Mouse (Mus musculus): Measurements from ENCODE around the gene Slc4a3. TPM values are rescaled to one million over a fixed set of nuclear protein-coding genes. Genes with fewer than 3 reads are reported as not detected.

The Slc4a3 gene
- 62.7 and 75.1 TPM in 2 replicates for polyA plus RNA-seq (2015; fragmentation: Nextera tagmentation; extraction: Ambion mirVana)

- 1% methylated on average over 59 of the region's 64 CpGs for WGBS
- H3K4me1 ChIP-seq = peaks cover 25% of the 10 kb centered on the region
- H3K36me3 ChIP-seq = peaks cover 32% of the 10 kb centered on the region
Observed at GRCm38 (mm10) chr1:75545965-75546956, at the start of gene Slc4a3. Gene Slc4a3 (plus strand): TSS chr1:75546266.

GRCm38 (mm10) chr1:75498897-75499296, 47.2 kb upstream of the Slc4a3 start:
- H3K9me3 ChIP-seq (replicated peaks) = no peaks in the 10 kb centered on the region
- no peak overlapping the region for H3K4me3 ChIP-seq (replicated peaks)
- H3K27me3 ChIP-seq (replicated peaks) = 0 out of 2 replicates have a peak, but pooled peaks cover 2% of the 10 kb centered on the region
- peaks cover 55% of the 10 kb centered on the region for H3K36me3 ChIP-seq
- H3K4me2 ChIP-seq = no peak overlapping the region
- WGBS = 87% methylated on average over 4 of the region's 4 CpGs
- no peak for ATAC-seq (ENCODE audit: low FRiP score)
- H3K9ac ChIP-seq (replicated peaks) = no peak overlapping the region
- peaks cover 6% of the 10 kb centered on the region; the same call in 1 of the 2 replicates for H3K4me1 ChIP-seq
- no peak overlapping the region for H3K27ac ChIP-seq (replicated peaks)

More at GRCm38 (mm10) chr1:75545965-75546956, at the start of gene Slc4a3:
- Histone ChIP-seq H3K9me3 (replicated peaks) (no peaks in the 10 kb centered on the region), H3K4me3 (replicated peaks) (peak within 1 kb of the TSS; percentile 77), H3K9ac (replicated peaks) (peak within 1 kb of the TSS; percentile 89), H3K4me2 (peak within 1 kb of the TSS; percentile 77), H3K27me3 (replicated peaks) (no peaks in the 10 kb centered on the region), H3K27ac (replicated peaks) (peak within 1 kb of the TSS; percentile 82)
- ATAC-seq (ENCODE audit: low FRiP score) = peak; percentile 87

GRCm38 (mm10) chr1:75499441-75499840, 46.6 kb upstream of the Slc4a3 start:
- Histone ChIP-seq H3K27ac (replicated peaks) (no peak overlapping the region), H3K9me3 (replicated peaks) (no peaks in the 10 kb centered on the region), H3K4me2 (no peak overlapping the region), H3K4me1 (peaks cover 12% of the 10 kb centered on the region), H3K27me3 (replicated peaks) (0 out of 2 replicates have a peak, but pooled peaks cover 2% of the 10 kb centered on the region), H3K36me3 (peaks cover 55% of the 10 kb centered on the region), H3K9ac (replicated peaks) (no peak overlapping the region), H3K4me3 (replicated peaks) (no peak overlapping the region)
- ATAC-seq (ENCODE audit: low FRiP score) = no peak
- WGBS = 87% methylated on average over 7 of the region's 7 CpGs

GRCm38 (mm10) chr1:75501905-75502304, 44.2 kb upstream of the Slc4a3 start:
- Histone ChIP-seq H3K27ac (replicated peaks) (no peak overlapping the region), H3K9ac (replicated peaks) (no peak overlapping the region), H3K27me3 (replicated peaks) (no peaks in the 10 kb centered on the region), H3K4me3 (replicated peaks) (no peak overlapping the region), H3K36me3 (peaks cover 48% of the 10 kb centered on the region), H3K4me2 (no peak overlapping the region), H3K4me1 (peaks cover 25% of the 10 kb centered on the region), H3K9me3 (replicated peaks) (no peaks in the 10 kb centered on the region)
- 96% methylated on average over 9 of the region's 9 CpGs for WGBS
- no peak for ATAC-seq (ENCODE audit: low FRiP score)

- Histone ChIP-seq H3K4me3 (replicated peaks) (no peak overlapping the region), H3K9ac (replicated peaks) (no peak overlapping the region), H3K9me3 (replicated peaks) (no peaks in the 10 kb centered on the region), H3K4me1 (peaks cover 37% of the 10 kb centered on the region), H3K36me3 (peaks cover 41% of the 10 kb centered on the region), H3K4me2 (no peak overlapping the region), H3K27me3 (replicated peaks) (no peaks in the 10 kb centered on the region), H3K27ac (replicated peaks) (no peak overlapping the region)
- no peak for ATAC-seq (ENCODE audit: low FRiP score)
- 88% methylated on average over 24 of the region's 25 CpGs for WGBS
Observed at GRCm38 (mm10) chr1:75502945-75503650, 43.0 kb upstream of the Slc4a3 start.

GRCm38 (mm10) chr1:75503651-75503980, 42.5 kb upstream of the Slc4a3 start:
- WGBS = 73% methylated on average over 23 of the region's 23 CpGs
- no peak overlapping the region for H3K9ac ChIP-seq (replicated peaks)
- peak overlapping the region; percentile 92; the same call in 1 of the 2 replicates for H3K4me2 ChIP-seq
- H3K4me1 ChIP-seq = peaks cover 37% of the 10 kb centered on the region
- ATAC-seq (ENCODE audit: low FRiP score) = no peak
- no peaks in the 10 kb centered on the region for H3K9me3 ChIP-seq (replicated peaks)
- peaks cover 37% of the 10 kb centered on the region for H3K36me3 ChIP-seq
- H3K27me3 ChIP-seq (replicated peaks) = no peaks in the 10 kb centered on the region
- no peak overlapping the region for H3K4me3 ChIP-seq (replicated peaks)
- H3K27ac ChIP-seq (replicated peaks) = no peak overlapping the region

GRCm38 (mm10) chr1:75504256-75505045, 41.6 kb upstream of the Slc4a3 start:
- 0 out of 2 replicates have a peak, but pooled peaks cover 2% of the 10 kb centered on the region for H3K27me3 ChIP-seq (replicated peaks)
- H3K4me3 ChIP-seq (replicated peaks) = peak overlapping the region; percentile 79
- peak overlapping the region; percentile 92 for H3K4me2 ChIP-seq
- ATAC-seq (ENCODE audit: low FRiP score) = no peak
- peaks cover 28% of the 10 kb centered on the region for H3K36me3 ChIP-seq
- H3K9ac ChIP-seq (replicated peaks) = peak overlapping the region; percentile 94
- H3K4me1 ChIP-seq = peaks cover 37% of the 10 kb centered on the region
- 65% methylated on average over 9 of the region's 9 CpGs for WGBS
- no peaks in the 10 kb centered on the region for H3K9me3 ChIP-seq (replicated peaks)
- H3K27ac ChIP-seq (replicated peaks) = peak overlapping the region; percentile 89

- WGBS = under 1% methylated on average over 80 of the region's 84 CpGs
- Histone ChIP-seq H3K27ac (replicated peaks) (peak overlapping the region; percentile 89), H3K9ac (replicated peaks) (peak overlapping the region; percentile 94), H3K36me3 (peaks cover 21% of the 10 kb centered on the region), H3K9me3 (replicated peaks) (no peaks in the 10 kb centered on the region), H3K4me2 (peak overlapping the region; percentile 92), H3K4me1 (peaks cover 37% of the 10 kb centered on the region), H3K27me3 (replicated peaks) (0 out of 2 replicates have a peak, but pooled peaks cover 4% of the 10 kb centered on the region), H3K4me3 (replicated peaks) (peak overlapping the region; percentile 79)
- ATAC-seq (ENCODE audit: low FRiP score) = peak; percentile 88
Observed at GRCm38 (mm10) chr1:75505159-75505955, 40.7 kb upstream of the Slc4a3 start.

GRCm38 (mm10) chr1:75505956-75506831, 39.9 kb upstream of the Slc4a3 start, which contains the start of gene Obsl1:
Gene Obsl1 (minus strand): TSS chr1:75506452.
- peak; percentile 67 for ATAC-seq (ENCODE audit: low FRiP score)
- 1% methylated on average over 50 of the region's 65 CpGs for WGBS
- no peaks in the 10 kb centered on the region for H3K9me3 ChIP-seq (replicated peaks)
- H3K36me3 ChIP-seq = peaks cover 13% of the 10 kb centered on the region
- H3K4me2 ChIP-seq = peak within 1 kb of the TSS; percentile 92
- peak within 1 kb of the TSS; percentile 94 for H3K9ac ChIP-seq (replicated peaks)
- H3K4me1 ChIP-seq = peaks cover 37% of the 10 kb centered on the region
- 0 out of 2 replicates have a peak, but pooled peaks cover 4% of the 10 kb centered on the region for H3K27me3 ChIP-seq (replicated peaks)
- H3K4me3 ChIP-seq (replicated peaks) = peak within 1 kb of the TSS; percentile 79
- peak within 1 kb of the TSS; percentile 89 for H3K27ac ChIP-seq (replicated peaks)

GRCm38 (mm10) chr1:75507006-75507405, 39.1 kb upstream of the Slc4a3 start, which contains the start of gene Inha:
Gene Inha (plus strand): TSS chr1:75507077.
- H3K9me3 ChIP-seq (replicated peaks) = no peaks in the 10 kb centered on the region
- peak within 1 kb of the TSS; percentile 89 for H3K27ac ChIP-seq (replicated peaks)
- no peak for ATAC-seq (ENCODE audit: low FRiP score)
- H3K27me3 ChIP-seq (replicated peaks) = 0 out of 2 replicates have a peak, but pooled peaks cover 4% of the 10 kb centered on the region
- peaks cover 37% of the 10 kb centered on the region for H3K4me1 ChIP-seq
- H3K36me3 ChIP-seq = peaks cover 5% of the 10 kb centered on the region
- WGBS = 80% methylated on average over 10 of the region's 10 CpGs
- H3K4me2 ChIP-seq = peak within 1 kb of the TSS; percentile 92
- H3K4me3 ChIP-seq (replicated peaks) = peak within 1 kb of the TSS; percentile 79
- H3K9ac ChIP-seq (replicated peaks) = peak within 1 kb of the TSS; percentile 94
